Mouse (Mus musculus): ENCODE data around the gene Tmem125. TPM values are rescaled to one million over a fixed set of nuclear protein-coding genes. Genes with fewer than 3 reads are reported as not detected.
"Not testable (repeated sequence)": the region's sequence is repeated elsewhere in the genome, so short reads cannot be mapped to it uniquely, and the experiment has no call there.

Tmem125 gene
- total RNA-seq, 4 experiments from 2014 or later = 5.4 to 9.7 (median 8.7) TPM

DNA sequence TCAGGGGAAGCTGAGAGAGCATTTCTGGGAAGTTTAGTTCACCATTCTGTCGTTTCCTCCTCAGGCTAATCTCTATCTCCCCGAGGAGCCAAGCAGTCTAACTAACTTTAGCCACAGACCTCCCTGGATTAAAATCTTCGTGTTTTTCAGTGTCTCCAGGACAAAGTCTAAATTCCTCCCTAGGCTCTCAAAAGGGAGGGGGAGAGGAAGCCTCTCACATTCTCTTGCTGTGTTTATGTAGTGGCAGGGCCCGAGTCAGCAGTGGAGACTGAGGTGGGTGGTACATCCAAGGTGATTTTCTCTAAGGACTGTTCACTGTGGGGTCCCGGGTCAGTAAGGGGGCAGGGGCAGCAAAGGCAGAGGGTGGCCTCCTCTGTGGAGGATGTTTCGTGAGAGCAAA is 6.0 kb downstream of the Tmem125 start:
- DNase-seq (ENCODE audit: low spot score in 2 of 2) = no peak

DNA sequence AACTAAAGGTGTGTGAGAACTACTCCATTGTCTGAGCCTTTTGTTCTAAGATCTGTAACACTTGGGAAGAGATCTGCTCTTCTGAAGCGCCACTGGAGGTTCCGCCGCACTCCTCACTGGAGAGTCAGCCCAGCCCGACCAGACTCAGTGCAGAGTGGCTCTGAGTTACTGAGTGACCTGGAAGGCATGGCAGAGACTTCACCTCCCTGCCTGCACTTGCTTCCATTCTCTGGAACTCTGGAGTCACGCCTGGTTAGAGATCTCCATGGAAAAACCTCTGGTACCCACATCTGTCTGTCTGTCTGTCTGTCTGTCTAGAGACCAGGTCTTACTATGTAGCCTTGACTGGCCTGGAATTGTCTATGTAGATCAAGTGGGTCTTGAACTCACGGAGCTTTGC is 8.2 kb downstream of the Tmem125 start:
- DNase-seq (ENCODE audit: low spot score in 2 of 2) = no peak

DNA sequence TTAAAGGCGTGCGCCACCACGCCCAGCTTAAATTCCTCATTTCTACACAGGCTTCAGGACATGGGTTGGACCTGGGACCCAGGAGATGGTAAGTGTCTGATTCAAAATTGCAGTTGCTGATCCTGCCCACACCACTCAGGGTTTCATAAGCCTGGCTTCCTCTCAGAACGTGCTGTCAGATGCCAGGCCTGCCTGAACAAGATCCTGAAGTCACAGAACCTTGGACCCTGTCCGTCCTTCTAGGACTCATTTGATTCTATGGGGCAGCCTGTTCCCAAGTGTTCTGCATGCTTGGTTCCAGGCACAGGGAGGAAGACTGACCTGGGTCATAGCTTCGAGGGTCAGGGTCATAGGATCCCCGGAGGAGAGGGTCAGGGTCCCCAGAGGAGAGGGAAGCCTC is 10.2 kb downstream of the Tmem125 start:
- no peak for DNase-seq (ENCODE audit: low spot score in 2 of 2)

DNA sequence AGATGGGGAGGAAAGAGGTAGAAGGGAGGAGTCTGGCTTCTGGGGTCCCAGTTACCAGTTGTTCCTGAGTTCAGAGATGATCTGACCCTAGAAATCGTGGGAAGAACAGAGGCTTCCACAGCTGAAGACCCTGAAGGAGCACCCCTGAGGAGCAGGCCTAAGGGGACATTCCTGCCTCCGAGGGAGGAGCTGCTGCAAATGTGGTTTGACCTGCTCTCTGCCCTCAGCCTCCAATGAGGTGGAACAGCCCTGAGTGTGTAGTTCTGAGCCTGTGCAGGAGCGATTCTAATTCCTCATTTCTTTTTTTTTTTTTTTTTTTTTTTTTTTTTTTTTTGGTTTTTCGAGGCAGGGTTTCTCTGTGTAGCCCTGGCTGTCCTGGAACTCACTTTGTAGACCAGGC is 10.7 kb downstream of the Tmem125 start:
- no peak for DNase-seq (ENCODE audit: low spot score in 2 of 2)

DNA sequence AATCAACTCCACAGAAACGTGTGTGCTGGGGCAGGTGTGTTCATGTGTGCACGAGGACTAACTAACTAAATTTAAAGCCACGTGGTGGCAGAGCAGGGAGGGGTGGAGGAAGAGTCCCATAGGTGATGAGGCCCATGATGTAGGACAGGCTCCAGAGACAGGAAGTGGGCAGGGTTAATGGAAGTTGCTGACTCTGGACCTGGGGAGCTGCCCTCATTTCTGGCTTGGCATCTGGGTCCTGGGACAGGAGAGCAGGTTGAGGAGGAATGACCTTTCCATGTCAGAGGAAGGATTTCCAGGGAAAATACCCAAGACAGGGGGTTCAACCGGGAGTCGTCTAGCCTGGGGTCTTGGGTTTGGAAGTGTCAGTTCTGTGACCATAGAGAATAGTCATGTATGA is 11.2 kb downstream of the Tmem125 start:
- no peak for DNase-seq (ENCODE audit: low spot score in 2 of 2)

DNA sequence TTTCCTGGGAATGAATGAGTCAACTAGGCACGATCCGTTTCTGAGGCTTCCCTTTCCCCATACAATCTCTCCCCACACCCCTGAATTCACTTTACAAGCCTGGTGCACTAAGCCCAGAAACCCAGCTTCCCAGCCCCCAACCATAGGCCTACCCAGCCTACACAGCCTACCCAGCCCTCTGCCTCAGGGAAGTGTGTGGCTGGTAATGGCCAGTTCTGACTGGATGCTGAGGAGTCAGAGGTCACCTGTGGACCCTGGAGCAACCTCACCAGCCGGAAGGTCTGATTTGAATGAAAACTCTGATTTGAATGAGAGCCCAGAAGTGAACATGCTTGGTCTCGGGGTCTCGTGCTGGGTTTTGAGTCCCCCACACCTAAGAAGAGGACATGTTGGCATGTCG is 16.1 kb downstream of the Tmem125 start:
- DNase-seq (ENCODE audit: low spot score in 2 of 2) = no peak

DNA sequence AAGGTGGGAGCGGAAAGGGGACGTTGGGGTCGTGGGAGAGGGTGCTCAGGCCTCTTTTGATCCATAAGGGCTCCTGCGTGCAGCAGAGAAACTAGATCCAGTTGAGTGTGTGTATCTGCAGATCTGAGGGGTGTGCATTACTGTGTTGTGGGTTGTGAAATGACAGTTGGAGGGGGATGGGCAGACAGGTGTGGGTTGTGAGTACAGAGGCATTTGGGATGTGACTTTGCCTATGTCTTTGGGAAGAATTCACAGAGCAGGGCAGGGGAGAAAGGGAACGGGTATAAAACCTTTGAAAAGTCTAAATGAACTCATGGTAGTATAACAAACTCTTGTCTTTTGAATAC is 16.5 kb downstream of the Tmem125 start:
- no peak for DNase-seq (ENCODE audit: low spot score in 2 of 2)

DNA sequence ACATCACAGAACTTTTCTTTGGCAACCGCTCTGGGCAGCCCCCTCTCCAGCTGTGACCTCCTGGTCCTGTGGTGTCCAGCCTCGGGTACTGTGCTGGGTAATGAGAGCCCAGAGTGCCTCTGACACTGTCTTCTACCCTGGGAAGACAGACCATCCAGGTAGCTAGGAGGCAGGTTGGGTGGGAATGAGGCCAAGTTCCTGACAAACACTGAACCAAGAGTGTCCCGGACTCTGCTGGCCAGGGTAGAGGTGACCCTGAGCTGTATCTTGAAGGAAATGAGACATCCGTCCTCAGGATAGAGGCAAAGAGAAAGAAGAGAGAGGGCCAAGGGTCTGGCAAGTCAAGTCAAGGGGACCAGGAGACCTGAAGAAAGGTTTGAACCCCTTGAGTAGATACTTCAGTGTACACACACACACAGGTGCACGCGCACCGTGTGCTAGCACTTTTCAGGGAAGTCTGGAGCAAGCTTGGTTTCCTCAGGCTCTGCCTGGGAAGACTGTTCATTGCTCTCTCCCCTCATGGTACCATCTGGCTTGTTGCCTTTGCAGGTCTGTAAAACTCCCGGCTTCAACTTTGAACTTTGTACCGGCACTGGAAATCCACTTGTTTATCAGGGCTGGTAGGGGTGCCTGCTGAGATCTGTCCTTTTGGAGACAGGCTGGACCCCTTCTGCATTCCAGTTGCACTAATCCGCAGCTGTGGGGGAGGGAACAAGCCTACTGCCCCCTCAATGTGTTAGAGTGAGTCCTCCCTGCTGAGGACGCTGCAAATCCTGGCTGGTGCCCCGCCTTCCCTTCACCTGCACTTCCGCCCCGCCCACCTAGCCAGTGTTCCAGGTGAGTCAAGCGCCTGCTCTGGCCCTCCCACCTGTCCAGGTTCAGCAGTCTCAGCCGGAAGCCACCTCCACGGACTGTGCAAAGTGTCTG is 17.2 kb downstream of the Tmem125 start, which contains the start of gene 2610528J11Rik:
Gene 2610528J11Rik, plus strand, starts transcription at position 592 of the 927 bp plus-strand sequence.
- DNase-seq (ENCODE audit: low spot score in 2 of 2) = no peak

DNA sequence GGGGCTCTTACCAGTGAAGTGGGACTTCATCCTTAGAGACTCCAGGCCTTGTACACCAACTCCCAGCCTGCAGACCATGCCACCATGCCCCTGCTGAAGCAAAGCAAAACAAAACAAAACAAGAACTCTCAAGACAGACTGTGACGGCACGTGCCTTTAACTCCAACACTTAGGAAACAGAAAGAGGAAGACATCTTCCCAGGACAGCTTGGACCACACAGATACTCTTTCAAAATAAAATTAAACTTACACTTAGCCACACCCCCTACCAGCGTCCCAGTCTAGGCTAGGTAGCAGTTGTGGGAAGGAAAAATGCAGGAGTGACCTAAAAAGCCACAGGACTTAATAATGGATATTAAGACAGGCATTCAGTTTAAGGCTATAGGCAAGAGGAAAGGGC is 18.1 kb downstream of the Tmem125 start:
- DNase-seq (ENCODE audit: low spot score in 2 of 2) = no peak

DNA sequence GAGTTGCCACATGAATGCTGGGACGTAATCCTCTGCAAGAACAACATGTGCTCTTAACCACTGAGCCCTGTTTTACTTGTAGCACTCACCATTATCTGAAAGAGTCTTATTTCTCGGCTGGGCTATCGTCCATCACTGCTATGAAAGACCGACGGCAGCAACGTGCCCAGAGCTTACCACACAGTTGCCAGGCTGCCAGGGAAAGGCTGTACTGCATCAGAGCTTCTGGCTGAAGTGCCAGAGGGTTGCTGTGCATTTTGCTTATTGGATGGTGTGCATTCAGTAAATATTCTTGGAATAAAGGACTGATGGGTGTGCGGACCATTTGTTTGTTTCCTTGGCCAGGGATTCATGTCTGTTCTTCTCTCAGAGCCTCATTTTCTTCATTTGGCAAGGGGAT is 19.9 kb downstream of the Tmem125 start:
- DNase-seq (ENCODE audit: low spot score in 2 of 2) = peak in 1 of 2 experiments; percentile 24

DNA sequence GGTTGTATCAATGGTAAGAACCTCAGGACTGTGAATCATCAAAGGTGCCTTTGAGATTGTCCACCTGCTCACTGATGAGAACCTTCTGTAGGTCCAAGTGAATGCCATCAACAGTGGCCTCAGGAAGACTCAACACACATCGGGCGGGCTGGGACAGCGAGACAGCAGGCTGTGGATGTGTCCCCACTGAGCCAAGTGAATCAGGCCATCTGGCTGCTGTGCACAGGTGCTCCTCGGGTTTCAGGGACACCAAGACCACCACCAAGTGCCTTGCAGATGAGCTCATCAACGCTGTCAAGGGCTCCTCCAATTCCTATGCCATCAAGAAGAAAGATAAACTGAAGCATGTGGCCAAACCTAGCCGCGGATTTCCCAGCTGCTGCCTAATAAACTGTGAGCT is 21.6 kb downstream of the Tmem125 start:
- no peak for DNase-seq (ENCODE audit: low spot score in 2 of 2)

DNA sequence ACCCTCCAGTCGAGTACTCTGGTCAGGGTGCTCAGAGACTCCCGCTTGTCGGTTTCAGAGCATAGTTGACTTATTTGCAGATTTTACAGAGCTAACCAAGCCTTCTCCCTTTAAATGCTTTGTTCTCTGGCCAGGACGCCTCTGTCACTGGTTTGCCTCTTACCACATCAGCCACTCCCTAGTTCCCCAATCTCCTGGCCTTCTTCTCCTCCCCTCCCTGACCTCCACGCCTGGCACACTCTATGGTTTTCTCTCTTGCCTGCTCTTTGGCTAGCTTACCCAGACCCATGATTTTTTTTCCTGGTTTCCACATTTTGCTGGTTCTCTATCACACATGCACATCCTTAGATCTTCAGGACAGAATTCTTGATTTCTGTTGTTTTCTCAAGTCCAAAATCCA is 25.6 kb downstream of the Tmem125 start:
- DNase-seq (ENCODE audit: low spot score in 2 of 2) = no peak

DNA sequence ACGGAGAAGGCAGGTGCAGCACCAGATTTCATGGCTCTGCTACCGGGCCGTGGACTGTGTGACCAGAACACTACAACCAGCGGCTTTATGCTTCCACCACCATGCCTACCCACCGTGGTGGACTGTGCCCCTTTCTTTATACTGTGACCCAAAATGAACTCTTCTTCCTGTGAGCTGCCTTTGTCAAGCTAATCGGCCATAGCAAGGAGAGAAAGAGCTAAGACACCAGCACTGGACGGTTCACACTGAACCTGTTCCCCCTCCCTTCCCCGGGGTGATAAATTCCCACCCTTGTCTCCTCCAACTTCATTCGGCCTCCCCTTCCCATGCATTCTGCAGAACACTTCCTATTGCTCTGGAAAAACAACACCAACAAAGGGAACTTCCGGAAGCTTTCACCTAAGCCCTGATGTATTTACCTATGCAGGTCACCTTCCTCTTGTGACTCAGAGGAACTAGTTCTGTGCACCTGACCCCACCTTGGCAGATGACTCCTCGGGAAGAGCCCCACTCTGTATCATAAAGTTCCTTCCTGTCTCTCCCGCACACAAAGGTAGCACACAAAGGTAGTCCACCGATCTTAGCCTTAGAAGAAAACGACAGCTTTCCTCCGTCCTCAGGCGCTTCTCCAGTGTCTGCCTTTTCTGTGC is 26.2 kb downstream of the Tmem125 start:
- no peak for DNase-seq (ENCODE audit: low spot score in 2 of 2)

DNA sequence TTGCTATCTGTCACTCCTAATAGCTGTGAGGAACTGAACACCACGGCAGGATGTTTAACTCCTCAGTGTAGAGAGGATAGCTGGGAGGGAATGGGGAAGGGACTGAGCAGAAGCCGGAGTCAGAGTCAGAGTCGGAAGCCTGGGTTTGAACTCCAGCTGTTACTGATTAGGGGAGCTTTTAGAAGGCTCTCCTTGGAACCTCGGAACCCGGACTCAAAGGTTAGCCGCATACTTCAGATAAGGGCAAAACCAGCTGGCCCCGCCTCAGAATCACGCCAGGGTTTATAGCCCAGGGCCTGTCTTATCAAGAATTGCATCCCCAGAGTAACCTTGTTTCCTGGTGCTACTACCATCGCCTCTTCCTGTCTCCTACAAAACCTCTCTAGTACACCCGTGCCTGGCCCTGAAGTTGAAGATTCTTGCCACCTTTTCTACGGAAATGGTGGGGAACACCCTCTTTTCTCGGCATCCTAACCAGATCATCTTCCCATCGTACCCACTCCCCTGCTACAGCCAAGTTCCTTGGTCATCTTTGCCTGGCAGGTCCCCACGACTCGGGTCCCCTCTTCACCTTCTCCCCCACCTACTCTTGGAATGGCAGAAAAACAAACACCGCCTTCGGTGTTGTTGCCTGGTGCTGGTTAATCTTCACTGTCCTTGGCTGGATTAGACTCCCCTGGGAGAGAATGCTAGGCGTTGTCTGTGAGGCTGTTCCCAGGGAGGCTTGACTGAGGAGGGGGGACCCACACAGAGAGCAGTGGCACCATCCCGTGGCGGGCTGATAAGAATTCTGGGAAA is 26.9 kb downstream of the Tmem125 start:
- DNase-seq (ENCODE audit: low spot score in 2 of 2) = no peak

DNA sequence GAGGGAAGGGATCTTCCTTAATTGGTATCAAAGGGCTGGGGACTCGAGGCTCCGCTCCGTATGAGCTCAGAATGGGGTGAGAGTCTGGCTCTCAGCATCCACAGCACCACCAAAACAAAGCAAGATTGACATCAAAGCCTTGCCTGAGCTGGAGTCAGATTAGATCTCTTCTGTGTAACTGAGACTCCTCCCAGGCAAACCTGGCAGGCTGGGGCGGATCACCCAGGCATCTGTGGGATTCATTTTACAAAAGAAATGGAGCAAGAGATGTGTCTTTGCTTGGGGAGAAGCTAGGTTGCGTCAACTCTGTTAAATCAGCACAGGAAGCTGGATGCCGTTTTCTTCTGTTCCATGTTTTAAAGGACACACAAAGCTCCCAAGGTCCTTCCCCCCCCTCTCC is 34.8 kb downstream of the Tmem125 start:
- no peak for DNase-seq (ENCODE audit: low spot score in 2 of 2)

DNA sequence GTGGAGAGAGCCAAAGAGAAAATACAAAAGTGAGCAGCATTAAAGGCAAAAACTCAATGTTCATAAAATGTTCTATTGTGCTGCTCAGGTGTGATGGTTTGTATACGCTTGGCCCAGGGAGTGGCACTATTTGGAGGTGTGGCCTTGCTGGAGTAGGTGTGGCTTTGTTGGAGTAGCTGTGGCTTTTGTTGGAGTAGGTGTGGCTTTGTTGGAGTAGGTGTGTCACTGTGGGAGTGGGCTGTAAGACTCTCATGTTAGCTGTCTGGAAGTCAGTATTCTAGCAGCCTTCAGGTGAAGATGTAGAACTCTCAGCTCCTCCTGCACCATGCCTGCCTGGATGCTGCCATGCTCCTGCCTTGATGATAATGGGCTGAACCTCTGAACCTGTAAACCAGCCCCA is 36.7 kb downstream of the Tmem125 start:
- DNase-seq (ENCODE audit: low spot score in 2 of 2) = not testable (repeated sequence)

DNA sequence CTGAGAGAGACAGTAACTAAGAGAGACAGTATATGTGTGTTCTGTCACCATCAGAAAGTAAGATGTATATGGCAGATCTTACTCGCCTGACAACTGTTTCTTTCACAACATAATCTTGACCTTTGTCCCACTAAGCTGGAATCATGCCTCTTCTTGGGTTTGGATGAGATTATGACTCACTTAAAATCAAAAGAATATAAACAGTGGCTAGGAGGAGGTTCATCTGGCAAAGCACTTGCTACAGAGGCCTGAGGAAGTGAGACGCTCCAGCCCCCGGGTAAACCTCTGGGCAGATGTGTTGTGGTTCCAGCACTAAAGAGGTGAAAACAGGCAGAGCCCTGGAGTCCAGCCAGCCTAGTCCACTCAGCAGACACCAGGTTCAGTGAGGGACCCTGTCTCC is 38.3 kb downstream of the Tmem125 start:
- no peak for DNase-seq (ENCODE audit: low spot score in 2 of 2)

DNA sequence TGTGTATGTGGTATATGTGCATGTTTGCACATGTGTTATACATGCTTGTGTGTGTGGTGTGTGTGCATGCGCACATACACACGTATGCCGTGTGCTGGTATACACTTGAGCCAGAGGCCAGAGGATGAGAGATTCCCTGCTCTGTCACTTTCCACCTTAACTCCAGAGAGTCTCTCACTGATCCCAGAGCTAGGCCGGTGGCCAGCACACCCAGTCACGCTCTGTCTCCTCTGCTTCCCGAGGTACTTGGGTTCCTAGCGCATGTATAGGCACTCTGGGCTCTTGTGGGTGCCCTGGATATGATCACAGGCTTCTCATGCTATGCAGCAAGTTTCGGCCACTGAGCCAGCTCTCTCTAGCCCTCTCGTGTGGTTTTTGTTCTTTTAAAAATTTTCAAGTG is 43.1 kb downstream of the Tmem125 start:
- no peak for DNase-seq (ENCODE audit: low spot score in 2 of 2)

DNA sequence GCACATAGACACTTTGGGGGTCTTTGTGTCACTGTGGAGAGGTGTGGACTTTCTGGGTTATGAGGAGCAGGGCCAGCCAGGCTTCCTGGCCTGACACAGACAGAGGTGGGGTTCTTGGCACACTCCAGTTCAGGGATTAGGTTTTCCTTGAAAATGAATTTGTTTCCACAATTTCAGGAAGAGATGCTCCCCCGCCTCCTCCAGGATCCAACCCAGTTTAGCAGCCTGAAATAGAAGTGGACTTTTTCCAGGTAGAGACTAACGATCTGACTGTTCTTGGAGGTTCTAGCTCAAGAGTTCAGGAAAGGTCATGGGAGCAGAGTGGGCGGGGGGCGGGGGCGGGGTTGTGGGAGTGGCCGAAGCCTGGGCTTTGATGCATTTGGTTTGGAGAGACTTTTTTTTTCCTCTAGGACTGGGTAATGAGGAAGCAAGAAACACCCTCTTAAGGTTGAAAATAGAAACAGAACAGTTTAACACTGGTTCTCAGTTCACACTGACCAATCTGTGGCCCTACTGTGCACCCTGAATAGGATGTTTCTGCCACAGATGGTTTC is 43.6 kb downstream of the Tmem125 start:
- no peak for DNase-seq (ENCODE audit: low spot score in 2 of 2)

Measured in layer of hippocampus, adult 8-10 months (tissue).